Mouse (Mus musculus) layer of hippocampus, postnatal 10 days (tissue): ENCODE results near the gene Vsig8. TPM values are rescaled to one million over a fixed set of nuclear protein-coding genes. Genes with fewer than 3 reads are reported as not detected.

ENCODE experiments used
- DNase-seq, 2 experiments: peaks; one replicate each; pipeline ENCODE4 v3.0.0; 2021; ENCODE audit warnings: low spot score in 2 of 2
- total RNA-seq, 2 experiments: library from RNA; stranded (reverse); gene quantifications; 2 replicates each; pipeline ENCODE4 v1.2.3; 2021

Vsig8 gene
- total RNA-seq, 2 experiments from 2014 or later: 0.51 to 0.85 TPM

GRCm38 (mm10) chr1:172527431-172527830, 28.3 kb upstream of the Vsig8 start:
- no peak for DNase-seq

- peak; percentile 93 for DNase-seq
Measured at GRCm38 (mm10) chr1:172528701-172529100, 27.0 kb upstream of the Vsig8 start.

- no peak for DNase-seq
Measured at GRCm38 (mm10) chr1:172530544-172531220, 25.1 kb upstream of the Vsig8 start.

- DNase-seq: no peak
Measured at GRCm38 (mm10) chr1:172532551-172532950, 23.2 kb upstream of the Vsig8 start.

GRCm38 (mm10) chr1:172535116-172535515, 20.6 kb upstream of the Vsig8 start:
- DNase-seq: no peak

GRCm38 (mm10) chr1:172539827-172540226, 15.9 kb upstream of the Vsig8 start:
- DNase-seq: no peak

GRCm38 (mm10) chr1:172540283-172540820, 15.4 kb upstream of the Vsig8 start:
- DNase-seq: no peak

- no peak for DNase-seq
Measured at GRCm38 (mm10) chr1:172546062-172546461, 9.7 kb upstream of the Vsig8 start.

GRCm38 (mm10) chr1:172548501-172548900, 7.2 kb upstream of the Vsig8 start:
- no peak for DNase-seq

- no peak for DNase-seq
Measured at GRCm38 (mm10) chr1:172549314-172549713, 6.4 kb upstream of the Vsig8 start.

- no peak for DNase-seq
Measured at GRCm38 (mm10) chr1:172549717-172550116, 6.0 kb upstream of the Vsig8 start.

- DNase-seq: no peak
Measured at GRCm38 (mm10) chr1:172550551-172550951, 5.2 kb upstream of the Vsig8 start.

- DNase-seq: no peak
Measured at GRCm38 (mm10) chr1:172551009-172551408, 4.7 kb upstream of the Vsig8 start.

- no peak for DNase-seq
Measured at GRCm38 (mm10) chr1:172552623-172553022, 3.1 kb upstream of the Vsig8 start.

GRCm38 (mm10) chr1:172562641-172563464, 7.1 kb downstream of the Vsig8 start:
- peak; percentile 70 to 76 for DNase-seq

GRCm38 (mm10) chr1:172563465-172563828, 7.7 kb downstream of the Vsig8 start:
- DNase-seq: no peak

GRCm38 (mm10) chr1:172566131-172566530, 10.4 kb downstream of the Vsig8 start:
- DNase-seq: no peak

- DNase-seq: no peak
Measured at GRCm38 (mm10) chr1:172567758-172568157, 12.0 kb downstream of the Vsig8 start.

GRCm38 (mm10) chr1:172580116-172580515, 24.4 kb downstream of the Vsig8 start:
- no peak for DNase-seq

GRCm38 (mm10) chr1:172582436-172582835, 26.7 kb downstream of the Vsig8 start:
- no peak for DNase-seq

GRCm38 (mm10) chr1:172584271-172584670, 28.5 kb downstream of the Vsig8 start:
- no peak for DNase-seq

- no peak for DNase-seq
Measured at GRCm38 (mm10) chr1:172585026-172585425, 29.3 kb downstream of the Vsig8 start.
